ENCODE assay signal across 15 mouse cellular contexts in the genomic region with DNA sequence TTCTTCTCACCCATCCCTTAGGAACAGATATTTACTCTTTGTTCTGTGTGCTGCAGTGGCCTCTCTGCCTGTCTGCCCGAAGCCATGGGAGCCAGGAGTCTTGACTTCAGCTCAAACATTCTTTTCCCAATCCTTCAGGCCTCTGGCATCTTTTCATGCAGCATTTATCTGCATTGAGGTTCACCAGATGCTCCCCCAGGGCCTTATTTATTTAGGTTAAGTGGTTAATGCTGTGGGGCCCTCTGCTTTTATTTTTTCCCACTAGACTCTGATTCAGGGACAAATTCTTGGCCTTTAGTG.
A peak's percentile ranks its signal among the peaks of the same experiment; 100 is the strongest.
DNase-seq lines count a peak whose midpoint lies in the region; ATAC-seq and TF ChIP-seq lines count a peak whose summit lies in the region.
"Had no signal": no experiment of that assay in that cellular context is flagged by ENCODE, and none has a peak within 500 bp of the region (broad histone marks: within the 10 kb centered on the region; RNA-seq: fewer than 3 reads in every experiment).

No protein-coding gene starts in this region.

- no peak for DNase-seq in forebrain, postnatal 0 days
- DNase-seq in hindbrain, embryonic 11.5 days (ENCODE audit: low spot score), result peak; percentile 15
- peak; percentile 41 for DNase-seq in midbrain, embryonic 14.5 days
- DNase-seq in urinary bladder, adult 18-20 months (ENCODE audit: low spot score in 2 of 2), result no peak
- DNase-seq in c-Kit-positive CD71-positive TER-119-positive erythroid progenitor cells, embryonic 14.5 days (ENCODE audit: low spot score), result no peak
- DNase-seq: kidney, postnatal 36 days; lung, embryonic 14.5 days; right cerebral cortex, adult 18-20 months had no signal

- no peak overlapping the region for H3K4me2 ChIP-seq in forebrain, embryonic 12.5 days
- H3K4me2 ChIP-seq in forebrain, postnatal 0 days (ENCODE audit: low read depth), result no peak overlapping the region
- no peak overlapping the region for H3K4me2 ChIP-seq in hindbrain, embryonic 11.5 days (replicated peaks; ENCODE audit: low read depth, low read length)
- no peak overlapping the region for H3K4me2 ChIP-seq in midbrain, embryonic 14.5 days (ENCODE audit: low read length)
- no peak overlapping the region for H3K4me2 ChIP-seq in forebrain, embryonic 13.5 days
- H3K4me2 ChIP-seq: limb, embryonic 15.5 days; lung, embryonic 14.5 days had no signal

- no peak for ATAC-seq in forebrain, embryonic 12.5 days (ENCODE audit: low FRiP score)
- no peak for ATAC-seq in forebrain, postnatal 0 days
- ATAC-seq in hindbrain, embryonic 11.5 days (ENCODE audit: low FRiP score), result no peak
- ATAC-seq in midbrain, embryonic 14.5 days (ENCODE audit: low FRiP score, low TSS enrichment), result no peak
- no peak for ATAC-seq in forebrain, embryonic 13.5 days
- ATAC-seq: inflammation-experienced regulatory T-cells, adult 6 months; Patski had no signal

- no peaks in the 10 kb centered on the region for H3K27me3 ChIP-seq in forebrain, embryonic 12.5 days
- H3K27me3 ChIP-seq in forebrain, postnatal 0 days (ENCODE audit: insufficient read depth, low read length), result no peaks in the 10 kb centered on the region
- H3K27me3 ChIP-seq in hindbrain, embryonic 11.5 days (ENCODE audit: control insufficient read depth, insufficient read depth, low read length), result no peaks in the 10 kb centered on the region
- H3K27me3 ChIP-seq in midbrain, embryonic 14.5 days (ENCODE audit: control insufficient read depth, insufficient read depth, low read length), result no peaks in the 10 kb centered on the region
- no peaks in the 10 kb centered on the region for H3K27me3 ChIP-seq in forebrain, embryonic 13.5 days
- H3K27me3 ChIP-seq: limb, embryonic 15.5 days; Patski had no signal

- peak overlapping the region; percentile 46; the same call in 1 of the 2 replicates for H3K27ac ChIP-seq in forebrain, embryonic 12.5 days
- no peak overlapping the region for H3K27ac ChIP-seq in forebrain, postnatal 0 days (ENCODE audit: low read depth, low read length)
- H3K27ac ChIP-seq in bone marrow macrophage, adult 2 months (ENCODE audit: insufficient read depth, low read depth, low read length), result peak overlapping the region; percentile 14
- H3K27ac ChIP-seq in hindbrain, embryonic 11.5 days (ENCODE audit: low read depth, low read length), result 0 out of 2 replicates have a peak overlapping the region, but pooled peaks have one; percentile 36
- peak overlapping the region; percentile 22; the same call in 1 of the 2 replicates for H3K27ac ChIP-seq in midbrain, embryonic 14.5 days (replicated peaks; ENCODE audit: low read depth, low read length)
- H3K27ac ChIP-seq in forebrain, embryonic 13.5 days, result no peak overlapping the region
- H3K27ac ChIP-seq: limb, embryonic 15.5 days had no signal

- no peak overlapping the region for H3K4me3 ChIP-seq in forebrain, embryonic 12.5 days (replicated peaks)
- H3K4me3 ChIP-seq in forebrain, postnatal 0 days (ENCODE audit: low read depth, low read length), result no peak overlapping the region
- no peak overlapping the region for H3K4me3 ChIP-seq in bone marrow macrophage, adult 2 months (ENCODE audit: insufficient read depth, low read length)
- H3K4me3 ChIP-seq in hindbrain, embryonic 11.5 days (ENCODE audit: low read depth, low read length), result no peak overlapping the region
- no peak overlapping the region for H3K4me3 ChIP-seq in midbrain, embryonic 14.5 days (replicated peaks; ENCODE audit: low read depth, low read length)
- no peak overlapping the region for H3K4me3 ChIP-seq in forebrain, embryonic 13.5 days
- H3K4me3 ChIP-seq: limb, embryonic 15.5 days; myocyte had no signal

- TF ChIP-seq CTCF in forebrain, postnatal 0 days (IDR thresholded peaks at IDR 0.05; ENCODE audit: low read depth), result no peak
- no peak for TF ChIP-seq CTCF in bone marrow macrophage, adult 2 months (IDR thresholded peaks at IDR 0.05; ENCODE audit: low read depth, low read length)

- peaks cover 12% of the 10 kb centered on the region for H3K4me1 ChIP-seq in forebrain, embryonic 12.5 days
- H3K4me1 ChIP-seq in forebrain, postnatal 0 days (ENCODE audit: insufficient read depth), result 0 out of 2 replicates have a peak, but pooled peaks cover 5% of the 10 kb centered on the region
- H3K4me1 ChIP-seq in bone marrow macrophage, adult 2 months (ENCODE audit: control insufficient read depth, insufficient read depth, low read length), result peaks cover 2% of the 10 kb centered on the region; the same call in 1 of the 2 replicates
- H3K4me1 ChIP-seq in hindbrain, embryonic 11.5 days (replicated peaks; ENCODE audit: control insufficient read depth, insufficient read depth, low read length), result no peaks in the 10 kb centered on the region; the same call in 1 of the 2 replicates
- H3K4me1 ChIP-seq in midbrain, embryonic 14.5 days (ENCODE audit: control insufficient read depth, insufficient read depth, low read length), result peaks cover 5% of the 10 kb centered on the region; the same call in 1 of the 2 replicates
- H3K4me1 ChIP-seq in forebrain, embryonic 13.5 days, result peaks cover 9% of the 10 kb centered on the region; the same call in 1 of the 2 replicates
- H3K4me1 ChIP-seq: limb, embryonic 15.5 days had no signal

- no peaks in the 10 kb centered on the region for H3K36me3 ChIP-seq in forebrain, embryonic 12.5 days (replicated peaks)
- H3K36me3 ChIP-seq in forebrain, postnatal 0 days (ENCODE audit: insufficient read depth), result no peaks in the 10 kb centered on the region
- no peaks in the 10 kb centered on the region for H3K36me3 ChIP-seq in hindbrain, embryonic 11.5 days (ENCODE audit: control insufficient read depth, insufficient read depth, low read length)
- H3K36me3 ChIP-seq in midbrain, embryonic 14.5 days (ENCODE audit: control insufficient read depth, insufficient read depth, low read length), result no peaks in the 10 kb centered on the region
- no peaks in the 10 kb centered on the region for H3K36me3 ChIP-seq in forebrain, embryonic 13.5 days (ENCODE audit: poor library complexity, severe bottlenecking)
- H3K36me3 ChIP-seq: limb, embryonic 15.5 days had no signal

- no peak for TF ChIP-seq POLR2A in bone marrow macrophage, adult 2 months (IDR thresholded peaks at IDR 0.05; ENCODE audit: borderline replicate concordance, low read depth, low read length)

- H3K9me3 ChIP-seq in forebrain, embryonic 12.5 days, result no peaks in the 10 kb centered on the region
- H3K9me3 ChIP-seq in forebrain, postnatal 0 days (ENCODE audit: low read length), result no peaks in the 10 kb centered on the region
- H3K9me3 ChIP-seq in hindbrain, embryonic 11.5 days (ENCODE audit: control insufficient read depth, low read length), result no peaks in the 10 kb centered on the region
- H3K9me3 ChIP-seq in midbrain, embryonic 14.5 days (ENCODE audit: control insufficient read depth, low read length), result no peaks in the 10 kb centered on the region
- no peaks in the 10 kb centered on the region for H3K9me3 ChIP-seq in forebrain, embryonic 13.5 days (replicated peaks)
- H3K9me3 ChIP-seq: limb, embryonic 15.5 days had no signal

- H3K9ac ChIP-seq in forebrain, embryonic 12.5 days, result no peak overlapping the region
- no peak overlapping the region for H3K9ac ChIP-seq in forebrain, postnatal 0 days
- no peak overlapping the region for H3K9ac ChIP-seq in hindbrain, embryonic 11.5 days (ENCODE audit: low read depth, low read length)
- H3K9ac ChIP-seq in midbrain, embryonic 14.5 days (replicated peaks; ENCODE audit: low read length), result no peak overlapping the region
- H3K9ac ChIP-seq in forebrain, embryonic 13.5 days, result no peak overlapping the region
- H3K9ac ChIP-seq: limb, embryonic 15.5 days; lung, embryonic 14.5 days had no signal

- 26% methylated on average over 1 of the region's 1 CpGs for whole genome bisulfite sequencing in forebrain, embryonic 12.5 days
- WGBS in forebrain, postnatal 0 days, result 25% methylated on average over 1 of the region's 1 CpGs
- 26% methylated on average over 1 of the region's 1 CpGs for WGBS in hindbrain, embryonic 11.5 days
- WGBS in midbrain, embryonic 14.5 days, result 16% methylated on average over 1 of the region's 1 CpGs
- WGBS in forebrain, embryonic 13.5 days, result 39% methylated on average over 1 of the region's 1 CpGs

Comparison
In these comparisons a context has a peak if more than half of its experiments do, and no peak if none do; other contexts are left out.
1. H3K27ac ChIP-seq: peak in forebrain, embryonic 12.5 days (single experiment), bone marrow macrophage, adult 2 months (single experiment), hindbrain, embryonic 11.5 days (single experiment) and midbrain, embryonic 14.5 days (single experiment); none in forebrain, postnatal 0 days (single experiment) and forebrain, embryonic 13.5 days (single experiment).
2. DNase-seq: peak in hindbrain, embryonic 11.5 days (single experiment) and midbrain, embryonic 14.5 days (single experiment); none in forebrain, postnatal 0 days (single experiment), urinary bladder, adult 18-20 months (0 of 2) and c-Kit-positive CD71-positive TER-119-positive erythroid progenitor cells, embryonic 14.5 days (single experiment).